Mouse (Mus musculus): ENCODE results near the gene Anapc16.

DNA sequence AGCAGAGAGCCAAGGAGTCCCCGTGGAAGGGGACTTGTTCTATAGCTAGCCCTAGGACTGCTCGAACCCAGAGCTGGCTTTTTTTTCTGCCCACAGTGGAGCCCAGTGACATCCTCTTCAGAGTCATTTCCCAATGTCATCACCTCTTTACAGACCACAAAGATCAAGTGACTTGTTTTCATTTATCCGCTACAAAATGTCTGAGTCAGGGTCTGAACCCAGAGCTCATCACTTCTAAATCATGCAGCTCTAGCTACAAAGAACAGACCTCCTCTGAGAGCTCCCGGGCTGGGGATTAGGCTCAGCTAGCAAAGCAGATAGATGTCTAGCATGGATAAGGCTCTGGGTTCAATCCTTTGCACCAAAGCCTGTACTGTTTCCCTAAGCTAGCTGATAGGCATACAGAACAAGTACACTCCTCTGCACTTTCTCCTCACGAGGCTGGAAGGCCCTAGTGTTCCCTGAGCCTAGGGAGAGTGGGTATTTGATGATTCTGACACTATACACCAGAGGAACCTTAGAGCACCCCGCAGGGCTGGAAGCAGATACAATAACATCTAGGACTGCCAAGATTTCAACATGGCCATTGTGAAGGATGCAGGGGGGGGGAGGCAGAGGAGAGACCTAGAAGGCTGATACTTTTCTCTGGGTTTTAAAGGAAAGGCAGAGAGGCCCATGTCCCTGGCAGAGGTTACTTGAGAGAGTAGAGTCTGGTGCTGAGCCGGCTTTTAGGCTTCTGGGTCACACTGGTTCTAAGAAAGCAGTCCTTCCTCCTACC is 55.5 kb downstream of the Anapc16 start:
- TF ChIP-seq POLR2A (IDR thresholded peaks at IDR 0.05; ENCODE audit: low read depth, low read length): no peak
- TF ChIP-seq CTCF (conservative IDR thresholded peaks at IDR 0.05; ENCODE audit: insufficient read depth, insufficient read length, low read depth, low read length): no peak
